Mouse (Mus musculus): ENCODE results near the gene Gm49416. TPM values are rescaled to one million over a fixed set of nuclear protein-coding genes. Genes with fewer than 3 reads are reported as not detected.

The Gm49416 gene
- polyA plus RNA-seq, 1 experiment from 2014 or later: not detected

GRCm38 (mm10) chr19:8941515-8942217 lies 52.9 kb downstream of the Gm49416 start, which contains the start of gene Mta2:
Mta2 (plus strand) TSS chr19:8941875.
- peak within 1 kb of the TSS; percentile 99 for H3K27ac ChIP-seq (replicated peaks)
- peaks cover 49% of the 10 kb centered on the region for H3K36me3 ChIP-seq
- no peaks in the 10 kb centered on the region for H3K9me3 ChIP-seq (replicated peaks)
- peak; percentile 92 for ATAC-seq (ENCODE audit: insufficient number of reproducible peaks, low FRiP score, low TSS enrichment, low read depth)
- H3K4me3 ChIP-seq (replicated peaks): peak within 1 kb of the TSS; percentile 68
- no peaks in the 10 kb centered on the region for H3K27me3 ChIP-seq
- H3K4me1 ChIP-seq: peaks cover 40% of the 10 kb centered on the region
- WGBS: under 1% methylated on average over 64 of the region's 64 CpGs
- peak within 1 kb of the TSS; percentile 61 for H3K4me2 ChIP-seq (replicated peaks)
- H3K9ac ChIP-seq: peak within 1 kb of the TSS; percentile 97

DNA sequence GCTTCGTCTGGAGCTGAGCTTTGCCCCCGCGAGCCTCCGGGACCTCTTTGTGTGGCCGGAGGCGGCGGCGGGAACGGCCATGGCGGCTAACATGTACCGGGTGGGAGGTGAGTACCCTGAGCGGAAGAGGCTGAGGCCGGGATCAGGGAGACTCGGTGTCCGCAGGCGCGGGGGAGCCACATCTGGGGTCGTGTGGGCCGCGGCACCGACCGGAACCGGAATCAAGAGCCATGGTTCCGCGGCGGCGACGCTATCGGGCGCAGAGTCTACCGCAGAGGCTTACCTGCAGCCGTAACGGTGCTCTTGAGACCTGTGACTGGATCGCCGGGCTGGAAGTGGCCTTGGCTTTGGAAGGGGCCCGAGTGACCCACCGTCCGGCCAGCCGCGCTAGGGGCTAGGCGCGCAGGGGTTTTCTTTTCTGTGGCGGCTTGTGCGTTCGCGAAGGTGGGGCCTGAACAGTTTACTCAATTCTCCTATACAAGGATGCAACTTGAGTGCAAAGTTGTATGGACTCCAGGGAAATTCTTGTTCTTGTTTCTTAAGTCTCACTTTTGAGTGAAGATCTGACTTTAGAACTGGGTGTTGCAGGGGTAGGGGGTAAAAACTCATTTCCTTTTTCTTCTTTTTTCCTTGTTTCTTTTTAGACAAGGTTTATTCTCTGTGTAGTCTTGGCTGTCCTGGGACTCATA lies 53.7 kb downstream of the Gm49416 start:
- Histone ChIP-seq H3K36me3 (peaks cover 48% of the 10 kb centered on the region), H3K27me3 (no peaks in the 10 kb centered on the region), H3K4me3 (replicated peaks) (peak overlapping the region; percentile 68), H3K27ac (replicated peaks) (peak overlapping the region; percentile 99), H3K9ac (peak overlapping the region; percentile 97), H3K4me1 (peaks cover 40% of the 10 kb centered on the region), H3K9me3 (replicated peaks) (no peaks in the 10 kb centered on the region), H3K4me2 (replicated peaks) (peak overlapping the region; percentile 61)
- ATAC-seq (ENCODE audit: insufficient number of reproducible peaks, low FRiP score, low TSS enrichment, low read depth): peak; percentile 36
- under 1% methylated on average over 46 of the region's 46 CpGs for WGBS

DNA sequence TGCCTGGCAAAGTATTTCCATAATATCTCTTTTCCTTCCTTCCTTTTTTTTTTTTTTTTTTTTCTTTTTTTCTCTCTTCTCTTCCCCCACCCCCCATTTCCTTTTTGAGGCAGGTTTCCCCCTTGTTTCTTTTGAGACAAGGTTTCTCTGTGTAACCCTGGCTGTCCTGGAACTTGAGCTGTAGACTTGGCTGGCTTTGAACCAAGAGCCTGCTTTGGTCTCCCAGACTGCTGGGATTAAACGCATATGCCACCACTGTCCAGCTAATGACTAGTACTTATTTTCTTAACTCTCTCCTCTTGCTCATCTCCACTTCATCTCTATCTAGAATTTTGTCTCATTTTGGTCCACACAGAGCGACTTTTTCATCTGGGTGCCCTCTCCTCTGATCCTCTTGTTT lies 54.3 kb downstream of the Gm49416 start:
- no peak for ATAC-seq (ENCODE audit: insufficient number of reproducible peaks, low FRiP score, low TSS enrichment, low read depth)
- peak overlapping the region; percentile 68 for H3K4me3 ChIP-seq (replicated peaks)
- peak overlapping the region; percentile 97 for H3K9ac ChIP-seq
- H3K27ac ChIP-seq (replicated peaks): peak overlapping the region; percentile 99
- peaks cover 40% of the 10 kb centered on the region for H3K4me1 ChIP-seq
- peak overlapping the region; percentile 61 for H3K4me2 ChIP-seq (replicated peaks)
- peaks cover 51% of the 10 kb centered on the region for H3K36me3 ChIP-seq
- no peaks in the 10 kb centered on the region for H3K27me3 ChIP-seq
- WGBS: 43% methylated on average over 2 of the region's 2 CpGs
- no peaks in the 10 kb centered on the region for H3K9me3 ChIP-seq (replicated peaks)

DNA sequence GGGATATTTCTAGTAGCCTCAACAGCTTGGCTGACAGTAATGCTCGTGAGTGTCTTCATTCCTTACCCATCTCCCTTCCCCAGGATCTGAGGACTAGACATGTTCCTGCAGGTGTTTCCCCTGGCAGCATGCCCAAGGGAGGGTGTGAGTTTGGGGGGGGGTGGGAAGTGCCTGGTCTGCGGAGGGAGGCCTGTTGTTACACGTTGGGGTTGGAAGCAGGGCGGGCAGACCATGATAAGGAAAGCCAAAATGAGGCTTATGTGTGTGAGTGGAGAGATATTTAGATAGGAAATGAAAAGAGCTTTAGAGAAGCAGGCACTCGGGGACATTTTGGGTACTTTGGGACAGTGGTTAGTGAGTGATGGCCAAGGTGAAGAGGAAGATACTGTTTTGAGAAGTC lies 55.3 kb downstream of the Gm49416 start:
- no peak for ATAC-seq (ENCODE audit: insufficient number of reproducible peaks, low FRiP score, low TSS enrichment, low read depth)

GRCm38 (mm10) chr19:8944750-8945149 lies 56.0 kb downstream of the Gm49416 start:
- peak overlapping the region; percentile 18; the same call in 1 of the 2 replicates for H3K9ac ChIP-seq
- peaks cover 40% of the 10 kb centered on the region for H3K4me1 ChIP-seq
- peak overlapping the region; percentile 61 for H3K4me2 ChIP-seq (replicated peaks)
- H3K27me3 ChIP-seq: no peaks in the 10 kb centered on the region
- peak overlapping the region; percentile 99 for H3K27ac ChIP-seq (replicated peaks)
- no peaks in the 10 kb centered on the region for H3K9me3 ChIP-seq (replicated peaks)
- H3K4me3 ChIP-seq (replicated peaks): peak overlapping the region; percentile 68
- 18% methylated on average over 5 of the region's 5 CpGs for WGBS
- ATAC-seq (ENCODE audit: insufficient number of reproducible peaks, low FRiP score, low TSS enrichment, low read depth): no peak
- H3K36me3 ChIP-seq: peaks cover 47% of the 10 kb centered on the region

More for the DNA sequence above, 55.3 kb downstream of the Gm49416 start:
- WGBS: 43% methylated on average over 5 of the region's 5 CpGs
- Histone ChIP-seq H3K9me3 (replicated peaks) (no peaks in the 10 kb centered on the region), H3K9ac (peak overlapping the region; percentile 22), H3K4me3 (replicated peaks) (peak overlapping the region; percentile 68), H3K36me3 (peaks cover 51% of the 10 kb centered on the region), H3K27ac (replicated peaks) (peak overlapping the region; percentile 99), H3K27me3 (no peaks in the 10 kb centered on the region), H3K4me1 (peaks cover 40% of the 10 kb centered on the region), H3K4me2 (replicated peaks) (peak overlapping the region; percentile 61)

Small RNAs within 50 kb of the gene (microRNA-seq; reads per million reads assigned to microRNA genes)
- not detected for gene Mir5136 (ENCODE audit: borderline number of aligned reads)

Other genes with a start within 250 kb of the Gm49416 start
- 0.76 and 0.83 TPM in 2 replicates for gene Chrm1, start 225.1 kb upstream of the Gm49416 start, polyA plus RNA-seq (2015; fragmentation: Nextera tagmentation; extraction: Ambion mirVana)
- gene Slc3a2, start 165.6 kb upstream of the Gm49416 start, polyA plus RNA-seq (2015; fragmentation: Nextera tagmentation; extraction: Ambion mirVana): 122 and 128 TPM in 2 replicates
- 89.0 and 90.8 TPM in 2 replicates for gene Wdr74, start 153.1 kb upstream of the Gm49416 start, polyA plus RNA-seq (2015; fragmentation: Nextera tagmentation; extraction: Ambion mirVana)
- gene 1700092M07Rik, start 148.2 kb upstream of the Gm49416 start, polyA plus RNA-seq (2015; fragmentation: Nextera tagmentation; extraction: Ambion mirVana): 0.70 and 1.2 TPM in 2 replicates
- gene Stx5a, start 147.5 kb upstream of the Gm49416 start, polyA plus RNA-seq (2015; fragmentation: Nextera tagmentation; extraction: Ambion mirVana): 168 and 175 TPM in 2 replicates
- gene Nxf1, start 131.9 kb upstream of the Gm49416 start, polyA plus RNA-seq (2015; fragmentation: Nextera tagmentation; extraction: Ambion mirVana): 175 and 192 TPM in 2 replicates
- 172 and 173 TPM in 2 replicates for gene Tmem223, start 117.9 kb upstream of the Gm49416 start, polyA plus RNA-seq (2015; fragmentation: Nextera tagmentation; extraction: Ambion mirVana)
- 82.8 and 88.3 TPM in 2 replicates for gene Tmem179b, start 114.5 kb upstream of the Gm49416 start, polyA plus RNA-seq (2015; fragmentation: Nextera tagmentation; extraction: Ambion mirVana)
- gene Taf6l, start 102.5 kb upstream of the Gm49416 start, polyA plus RNA-seq (2015; fragmentation: Nextera tagmentation; extraction: Ambion mirVana): 27.3 and 30.0 TPM in 2 replicates
- gene Polr2g, start 90.3 kb upstream of the Gm49416 start, polyA plus RNA-seq (2015; fragmentation: Nextera tagmentation; extraction: Ambion mirVana): 153 and 160 TPM in 2 replicates
- 5.6 and 5.9 TPM in 2 replicates for gene Zbtb3, start 86.4 kb upstream of the Gm49416 start, polyA plus RNA-seq (2015; fragmentation: Nextera tagmentation; extraction: Ambion mirVana)
- gene Ttc9c, start 69.6 kb upstream of the Gm49416 start, polyA plus RNA-seq (2015; fragmentation: Nextera tagmentation; extraction: Ambion mirVana): 53.0 and 58.4 TPM in 2 replicates
- gene Hnrnpul2, start 68.9 kb upstream of the Gm49416 start, polyA plus RNA-seq (2015; fragmentation: Nextera tagmentation; extraction: Ambion mirVana): 6.0 and 7.1 TPM in 2 replicates
- gene AC129217.1, start 59.2 kb upstream of the Gm49416 start, polyA plus RNA-seq (2015; fragmentation: Nextera tagmentation; extraction: Ambion mirVana): not detected in 2 replicates
- 68.8 and 78.0 TPM in 2 replicates for gene Bscl2, start 51.5 kb upstream of the Gm49416 start, polyA plus RNA-seq (2015; fragmentation: Nextera tagmentation; extraction: Ambion mirVana)
- 5.1 and 7.5 TPM in 2 replicates for gene Gng3, start 49.7 kb upstream of the Gm49416 start, polyA plus RNA-seq (2015; fragmentation: Nextera tagmentation; extraction: Ambion mirVana)
- 2.0 and 3.5 TPM in 2 replicates for gene Lrrn4cl, start 38.2 kb upstream of the Gm49416 start, polyA plus RNA-seq (2015; fragmentation: Nextera tagmentation; extraction: Ambion mirVana)
- 177 and 194 TPM in 2 replicates for gene Ubxn1, start 17.4 kb upstream of the Gm49416 start, polyA plus RNA-seq (2015; fragmentation: Nextera tagmentation; extraction: Ambion mirVana)
- gene Uqcc3, start 8.0 kb upstream of the Gm49416 start, polyA plus RNA-seq (2015; fragmentation: Nextera tagmentation; extraction: Ambion mirVana): 63.3 and 65.1 TPM in 2 replicates
- gene Lbhd1, start 5.2 kb upstream of the Gm49416 start, polyA plus RNA-seq (2015; fragmentation: Nextera tagmentation; extraction: Ambion mirVana): 58.7 and 61.4 TPM in 2 replicates
- not detected in 2 replicates for gene Gm49403, start 5.0 kb upstream of the Gm49416 start, polyA plus RNA-seq (2015; fragmentation: Nextera tagmentation; extraction: Ambion mirVana)
- gene 1810009A15Rik, start 73 bp upstream of the Gm49416 start, polyA plus RNA-seq (2015; fragmentation: Nextera tagmentation; extraction: Ambion mirVana): 82.8 and 84.2 TPM in 2 replicates
- 42.7 and 45.8 TPM in 2 replicates for gene Ints5, start 4.1 kb downstream of the Gm49416 start, polyA plus RNA-seq (2015; fragmentation: Nextera tagmentation; extraction: Ambion mirVana)
- 99.0 and 104 TPM in 2 replicates for gene Ganab, start 9.1 kb downstream of the Gm49416 start, polyA plus RNA-seq (2015; fragmentation: Nextera tagmentation; extraction: Ambion mirVana)
- 51.5 and 53.3 TPM in 2 replicates for gene B3gat3, start 31.4 kb downstream of the Gm49416 start, polyA plus RNA-seq (2015; fragmentation: Nextera tagmentation; extraction: Ambion mirVana)
- 4.2 and 4.5 TPM in 2 replicates for gene Rom1, start 40.4 kb downstream of the Gm49416 start, polyA plus RNA-seq (2015; fragmentation: Nextera tagmentation; extraction: Ambion mirVana)
- gene Eml3, start 40.6 kb downstream of the Gm49416 start, polyA plus RNA-seq (2015; fragmentation: Nextera tagmentation; extraction: Ambion mirVana): 41.3 and 43.1 TPM in 2 replicates
- gene Mta2, start 52.9 kb downstream of the Gm49416 start, polyA plus RNA-seq (2015; fragmentation: Nextera tagmentation; extraction: Ambion mirVana): 155 and 156 TPM in 2 replicates
- 31.0 and 32.8 TPM in 2 replicates for gene Tut1, start 64.9 kb downstream of the Gm49416 start, polyA plus RNA-seq (2015; fragmentation: Nextera tagmentation; extraction: Ambion mirVana)
- gene Eef1g, start 78.1 kb downstream of the Gm49416 start, polyA plus RNA-seq (2015; fragmentation: Nextera tagmentation; extraction: Ambion mirVana): 443 and 458 TPM in 2 replicates
- 71.9 and 92.4 TPM in 2 replicates for gene Ahnak, start 100.4 kb downstream of the Gm49416 start, polyA plus RNA-seq (2015; fragmentation: Nextera tagmentation; extraction: Ambion mirVana)
- 1.3 and 1.4 TPM in 2 replicates for gene Scgb1a1, start 199.0 kb downstream of the Gm49416 start, polyA plus RNA-seq (2015; fragmentation: Nextera tagmentation; extraction: Ambion mirVana)
- gene Asrgl1, start 246.7 kb downstream of the Gm49416 start, polyA plus RNA-seq (2015; fragmentation: Nextera tagmentation; extraction: Ambion mirVana): 12.0 and 14.1 TPM in 2 replicates